Mouse (Mus musculus): ENCODE data around the gene Hmgn3. TPM values are rescaled to one million over a fixed set of nuclear protein-coding genes. Genes with fewer than 3 reads are reported as not detected.

Gene Hmgn3
- polyA plus RNA-seq, 1 experiment = not detected

- TF ChIP-seq GATA1 (IDR thresholded peaks at IDR 0.05; ENCODE audit: low read length) = no peak
Observed at GRCm38 (mm10) chr9:83110406-83111116, 35.9 kb downstream of the Hmgn3 start.

- TF ChIP-seq GATA1 (IDR thresholded peaks at IDR 0.05; ENCODE audit: low read length) = no peak
Observed at GRCm38 (mm10) chr9:83109705-83110104, 36.8 kb downstream of the Hmgn3 start.

- no peak for TF ChIP-seq GATA1 (IDR thresholded peaks at IDR 0.05; ENCODE audit: low read length)
Observed at GRCm38 (mm10) chr9:83108821-83109220, 37.7 kb downstream of the Hmgn3 start.

GRCm38 (mm10) chr9:83103785-83104184 is 42.7 kb downstream of the Hmgn3 start:
- no peak for TF ChIP-seq GATA1 (IDR thresholded peaks at IDR 0.05; ENCODE audit: low read length)

- TF ChIP-seq GATA1 (IDR thresholded peaks at IDR 0.05; ENCODE audit: low read length) = no peak
Observed at GRCm38 (mm10) chr9:83101691-83102090, 44.8 kb downstream of the Hmgn3 start.

- TF ChIP-seq GATA1 (IDR thresholded peaks at IDR 0.05; ENCODE audit: low read length) = no peak
Observed at GRCm38 (mm10) chr9:83100786-83101185, 45.7 kb downstream of the Hmgn3 start.

- TF ChIP-seq GATA1 (IDR thresholded peaks at IDR 0.05; ENCODE audit: low read length) = no peak
Observed at GRCm38 (mm10) chr9:83098652-83099307, 47.7 kb downstream of the Hmgn3 start.

GRCm38 (mm10) chr9:83097816-83098215 is 48.7 kb downstream of the Hmgn3 start:
- TF ChIP-seq GATA1 (IDR thresholded peaks at IDR 0.05; ENCODE audit: low read length) = no peak

GRCm38 (mm10) chr9:83094649-83095336 is 51.7 kb downstream of the Hmgn3 start:
- TF ChIP-seq GATA1 (IDR thresholded peaks at IDR 0.05; ENCODE audit: low read length) = no peak

- no peak for TF ChIP-seq GATA1 (IDR thresholded peaks at IDR 0.05; ENCODE audit: low read length)
Observed at GRCm38 (mm10) chr9:83083790-83084469, 62.6 kb downstream of the Hmgn3 start.

- no peak for TF ChIP-seq GATA1 (IDR thresholded peaks at IDR 0.05; ENCODE audit: low read length)
Observed at GRCm38 (mm10) chr9:83083091-83083490, 63.4 kb downstream of the Hmgn3 start.

GRCm38 (mm10) chr9:83082296-83082695 is 64.2 kb downstream of the Hmgn3 start:
- TF ChIP-seq GATA1 (IDR thresholded peaks at IDR 0.05; ENCODE audit: low read length) = no peak

- TF ChIP-seq GATA1 (IDR thresholded peaks at IDR 0.05; ENCODE audit: low read length) = no peak
Observed at GRCm38 (mm10) chr9:83079724-83080123, 66.8 kb downstream of the Hmgn3 start.

GRCm38 (mm10) chr9:83068246-83068645 is 78.2 kb downstream of the Hmgn3 start:
- no peak for TF ChIP-seq GATA1 (IDR thresholded peaks at IDR 0.05; ENCODE audit: low read length)

- no peak for TF ChIP-seq GATA1 (IDR thresholded peaks at IDR 0.05; ENCODE audit: low read length)
Observed at GRCm38 (mm10) chr9:83061289-83061688, 85.2 kb downstream of the Hmgn3 start.

Other genes with a start within 250 kb of the Hmgn3 start
- 7.0 and 9.2 TPM in 2 replicates for gene Phip, start 171.2 kb downstream of the Hmgn3 start, polyA plus RNA-seq (2012)

Measured in G1E-ER4 (cell line).